Mouse (Mus musculus) brain, adult 10 weeks (tissue): Measurements from ENCODE around the gene Srek1ip1. TPM values are rescaled to one million over a fixed set of nuclear protein-coding genes. Genes with fewer than 3 reads are reported as not detected.

ENCODE experiments used
- polyA plus RNA-seq: library from polyadenylated mRNA; stranded (reverse); fragments of 350-450 nt; fragmentation: Illumina TruSeq; extraction: RNeasy Lipid Tissue Mini Kit (QIAGEN cat#74804); gene quantifications from one replicate; pipeline ENCODE4 v1.2.3, GENCODE M21; 2015; ENCODE audit warnings: low read depth, low replicate concordance

Gene Srek1ip1
- polyA plus RNA-seq = 26.7 TPM

GRCm38 (mm10) chr13:104792184-104792583 lies at the start of gene Srek1ip1:
Gene Srek1ip1 (plus strand): TSS chr13:104792484.

GRCm38 (mm10) chr13:104816635-104817571 lies 24.6 kb downstream of the Srek1ip1 start, which contains the start of gene Cwc27:
Gene Cwc27 (minus strand): TSS chr13:104817142.

GRCm38 (mm10) chr13:104863127-104863979 lies 71.1 kb downstream of the Srek1ip1 start, which contains the start of gene Shisal2b:
Gene Shisal2b (minus strand): TSS chr13:104863893.

Other genes starting within 250 kb of the Srek1ip1 start
- 13.4 TPM for gene Cwc27, start 24.7 kb downstream of the Srek1ip1 start, polyA plus RNA-seq
- gene Shisal2b, start 71.4 kb downstream of the Srek1ip1 start, polyA plus RNA-seq = 0.59 TPM